Mouse (Mus musculus): ENCODE measurements around the gene Zbtb38. TPM values are rescaled to one million over a fixed set of nuclear protein-coding genes. Genes with fewer than 3 reads are reported as not detected.
A peak's percentile ranks its signal among the peaks of the same experiment; 100 is the strongest.

Zbtb38 gene
- 52.3 and 54.0 TPM in 2 replicates for polyA plus RNA-seq (2015; fragmentation: Nextera tagmentation; extraction: Ambion mirVana)

- Histone ChIP-seq H3K36me3 (ENCODE audit: control insufficient read depth, insufficient read depth) (no peaks in the 10 kb centered on the region), H3K27me3 (replicated peaks; ENCODE audit: control insufficient read depth, insufficient read depth, low read length) (no peaks in the 10 kb centered on the region), H3K4me3 (replicated peaks; ENCODE audit: low read length) (no peak within 1 kb of the TSS), H3K9ac (replicated peaks; ENCODE audit: low read depth, low read length) (no peak within 1 kb of the TSS), H3K4me1 (replicated peaks; ENCODE audit: control insufficient read depth, insufficient read depth, low read length) (no peaks in the 10 kb centered on the region), H3K27ac (ENCODE audit: low read length) (no peak within 1 kb of the TSS), H3K4me2 (ENCODE audit: low read length) (no peak within 1 kb of the TSS), H3K9me3 (ENCODE audit: control insufficient read depth, low read length) (no peaks in the 10 kb centered on the region; the same call in 1 of the 2 replicates)
- WGBS, result 53% methylated on average over 15 of the region's 15 CpGs
- ATAC-seq, result peak; percentile 26; the same call in 1 of the 2 replicates
Measured at GRCm38 (mm10) chr9:96752603-96753114, at the start of gene Zbtb38. TSS of gene Zbtb38 (minus strand) at chr9:96752831.

- Histone ChIP-seq H3K4me3 (replicated peaks; ENCODE audit: low read length) (no peak overlapping the region), H3K27me3 (replicated peaks; ENCODE audit: control insufficient read depth, insufficient read depth, low read length) (no peaks in the 10 kb centered on the region), H3K36me3 (ENCODE audit: control insufficient read depth, insufficient read depth) (no peaks in the 10 kb centered on the region), H3K4me2 (ENCODE audit: low read length) (no peak overlapping the region), H3K27ac (ENCODE audit: low read length) (no peak overlapping the region), H3K9ac (replicated peaks; ENCODE audit: low read depth, low read length) (no peak overlapping the region), H3K4me1 (replicated peaks; ENCODE audit: control insufficient read depth, insufficient read depth, low read length) (0 out of 2 replicates have a peak, but pooled peaks cover 2% of the 10 kb centered on the region), H3K9me3 (ENCODE audit: control insufficient read depth, low read length) (no peaks in the 10 kb centered on the region)
- no peak for ATAC-seq
- WGBS, result 22% methylated on average over 5 of the region's 5 CpGs
Measured at GRCm38 (mm10) chr9:96800131-96800825, 47.6 kb upstream of the Zbtb38 start.

- 97% methylated on average over 3 of the region's 3 CpGs for WGBS
Measured at GRCm38 (mm10) chr9:96797311-96797710, 44.7 kb upstream of the Zbtb38 start.

GRCm38 (mm10) chr9:96795399-96795928 is 42.8 kb upstream of the Zbtb38 start:
- H3K36me3 ChIP-seq (ENCODE audit: control insufficient read depth, insufficient read depth), result no peaks in the 10 kb centered on the region
- peak overlapping the region; percentile 51 for H3K4me3 ChIP-seq (replicated peaks; ENCODE audit: low read length)
- H3K9me3 ChIP-seq (ENCODE audit: control insufficient read depth, low read length), result no peaks in the 10 kb centered on the region
- WGBS, result 7% methylated on average over 10 of the region's 10 CpGs
- H3K4me2 ChIP-seq (ENCODE audit: low read length), result peak overlapping the region; percentile 74
- H3K4me1 ChIP-seq (replicated peaks; ENCODE audit: control insufficient read depth, insufficient read depth, low read length), result 0 out of 2 replicates have a peak, but pooled peaks cover 4% of the 10 kb centered on the region
- H3K27ac ChIP-seq (ENCODE audit: low read length), result peak overlapping the region; percentile 67; the same call in 1 of the 2 replicates
- ATAC-seq, result peak; percentile 93
- no peaks in the 10 kb centered on the region for H3K27me3 ChIP-seq (replicated peaks; ENCODE audit: control insufficient read depth, insufficient read depth, low read length)
- H3K9ac ChIP-seq (replicated peaks; ENCODE audit: low read depth, low read length), result peak overlapping the region; percentile 69

More at GRCm38 (mm10) chr9:96797311-96797710, 44.7 kb upstream of the Zbtb38 start:
- Histone ChIP-seq H3K9ac (replicated peaks; ENCODE audit: low read depth, low read length) (no peak overlapping the region), H3K4me2 (ENCODE audit: low read length) (no peak overlapping the region), H3K9me3 (ENCODE audit: control insufficient read depth, low read length) (no peaks in the 10 kb centered on the region), H3K4me3 (replicated peaks; ENCODE audit: low read length) (no peak overlapping the region), H3K36me3 (ENCODE audit: control insufficient read depth, insufficient read depth) (no peaks in the 10 kb centered on the region), H3K27me3 (replicated peaks; ENCODE audit: control insufficient read depth, insufficient read depth, low read length) (no peaks in the 10 kb centered on the region), H3K4me1 (replicated peaks; ENCODE audit: control insufficient read depth, insufficient read depth, low read length) (0 out of 2 replicates have a peak, but pooled peaks cover 4% of the 10 kb centered on the region), H3K27ac (ENCODE audit: low read length) (no peak overlapping the region)
- no peak for ATAC-seq

GRCm38 (mm10) chr9:96794601-96795000 is 42.0 kb upstream of the Zbtb38 start:
- Histone ChIP-seq H3K9ac (replicated peaks; ENCODE audit: low read depth, low read length) (no peak overlapping the region), H3K27ac (ENCODE audit: low read length) (no peak overlapping the region), H3K9me3 (ENCODE audit: control insufficient read depth, low read length) (no peaks in the 10 kb centered on the region), H3K36me3 (ENCODE audit: control insufficient read depth, insufficient read depth) (no peaks in the 10 kb centered on the region), H3K4me2 (ENCODE audit: low read length) (no peak overlapping the region), H3K27me3 (replicated peaks; ENCODE audit: control insufficient read depth, insufficient read depth, low read length) (no peaks in the 10 kb centered on the region), H3K4me1 (replicated peaks; ENCODE audit: control insufficient read depth, insufficient read depth, low read length) (0 out of 2 replicates have a peak, but pooled peaks cover 2% of the 10 kb centered on the region), H3K4me3 (replicated peaks; ENCODE audit: low read length) (no peak overlapping the region)
- ATAC-seq, result no peak
- 92% methylated on average over 2 of the region's 2 CpGs for WGBS

GRCm38 (mm10) chr9:96792543-96792942 is 39.9 kb upstream of the Zbtb38 start:
- H3K4me2 ChIP-seq (ENCODE audit: low read length), result no peak overlapping the region
- no peak overlapping the region for H3K4me3 ChIP-seq (replicated peaks; ENCODE audit: low read length)
- 0 out of 2 replicates have a peak, but pooled peaks cover 2% of the 10 kb centered on the region for H3K4me1 ChIP-seq (replicated peaks; ENCODE audit: control insufficient read depth, insufficient read depth, low read length)
- H3K36me3 ChIP-seq (ENCODE audit: control insufficient read depth, insufficient read depth), result no peaks in the 10 kb centered on the region
- 79% methylated on average over 2 of the region's 2 CpGs for WGBS
- H3K9ac ChIP-seq (replicated peaks; ENCODE audit: low read depth, low read length), result no peak overlapping the region
- H3K9me3 ChIP-seq (ENCODE audit: control insufficient read depth, low read length), result no peaks in the 10 kb centered on the region
- ATAC-seq, result no peak
- H3K27me3 ChIP-seq (replicated peaks; ENCODE audit: control insufficient read depth, insufficient read depth, low read length), result no peaks in the 10 kb centered on the region
- H3K27ac ChIP-seq (ENCODE audit: low read length), result no peak overlapping the region

GRCm38 (mm10) chr9:96790389-96791007 is 37.9 kb upstream of the Zbtb38 start:
- no peaks in the 10 kb centered on the region for H3K27me3 ChIP-seq (replicated peaks; ENCODE audit: control insufficient read depth, insufficient read depth, low read length)
- 0 out of 2 replicates have a peak, but pooled peaks cover 2% of the 10 kb centered on the region for H3K4me1 ChIP-seq (replicated peaks; ENCODE audit: control insufficient read depth, insufficient read depth, low read length)
- no peaks in the 10 kb centered on the region for H3K9me3 ChIP-seq (ENCODE audit: control insufficient read depth, low read length)
- no peaks in the 10 kb centered on the region for H3K36me3 ChIP-seq (ENCODE audit: control insufficient read depth, insufficient read depth)
- H3K9ac ChIP-seq (replicated peaks; ENCODE audit: low read depth, low read length), result no peak overlapping the region
- 46% methylated on average over 4 of the region's 4 CpGs for WGBS
- no peak for ATAC-seq
- no peak overlapping the region for H3K27ac ChIP-seq (ENCODE audit: low read length)
- H3K4me2 ChIP-seq (ENCODE audit: low read length), result no peak overlapping the region
- H3K4me3 ChIP-seq (replicated peaks; ENCODE audit: low read length), result no peak overlapping the region

GRCm38 (mm10) chr9:96789906-96790305 is 37.3 kb upstream of the Zbtb38 start:
- H3K4me2 ChIP-seq (ENCODE audit: low read length), result no peak overlapping the region
- H3K9me3 ChIP-seq (ENCODE audit: control insufficient read depth, low read length), result no peaks in the 10 kb centered on the region
- H3K36me3 ChIP-seq (ENCODE audit: control insufficient read depth, insufficient read depth), result no peaks in the 10 kb centered on the region
- no peak overlapping the region for H3K4me3 ChIP-seq (replicated peaks; ENCODE audit: low read length)
- no peak for ATAC-seq
- 63% methylated on average over 3 of the region's 3 CpGs for WGBS
- no peak overlapping the region for H3K9ac ChIP-seq (replicated peaks; ENCODE audit: low read depth, low read length)
- H3K27ac ChIP-seq (ENCODE audit: low read length), result no peak overlapping the region
- no peaks in the 10 kb centered on the region for H3K4me1 ChIP-seq (replicated peaks; ENCODE audit: control insufficient read depth, insufficient read depth, low read length)
- H3K27me3 ChIP-seq (replicated peaks; ENCODE audit: control insufficient read depth, insufficient read depth, low read length), result no peaks in the 10 kb centered on the region

- Histone ChIP-seq H3K4me3 (replicated peaks; ENCODE audit: low read length) (no peak overlapping the region), H3K9ac (replicated peaks; ENCODE audit: low read depth, low read length) (no peak overlapping the region), H3K4me2 (ENCODE audit: low read length) (no peak overlapping the region), H3K27me3 (replicated peaks; ENCODE audit: control insufficient read depth, insufficient read depth, low read length) (no peaks in the 10 kb centered on the region), H3K27ac (ENCODE audit: low read length) (no peak overlapping the region), H3K9me3 (ENCODE audit: control insufficient read depth, low read length) (no peaks in the 10 kb centered on the region), H3K4me1 (replicated peaks; ENCODE audit: control insufficient read depth, insufficient read depth, low read length) (no peaks in the 10 kb centered on the region), H3K36me3 (ENCODE audit: control insufficient read depth, insufficient read depth) (no peaks in the 10 kb centered on the region)
- ATAC-seq, result no peak
- 90% methylated on average over 10 of the region's 10 CpGs for WGBS
Measured at GRCm38 (mm10) chr9:96787797-96788196, 35.2 kb upstream of the Zbtb38 start.

All from forebrain, embryonic 16.5 days (tissue).